Mouse (Mus musculus): ENCODE data around the gene Metap2. TPM values are rescaled to one million over a fixed set of nuclear protein-coding genes. Genes with fewer than 3 reads are reported as not detected.

The Metap2 gene
- total RNA-seq, 2 experiments from 2014 or later, result 134 to 137 TPM

Other genes starting within 250 kb of the Metap2 start
- not detected for gene Usp44, start 65.5 kb downstream of the Metap2 start, total RNA-seq (2021)
- gene Vezt, start 138.7 kb upstream of the Metap2 start, total RNA-seq (2021), result 10 to 100 TPM; 64.1 to 70.2 TPM
- gene Fgd6, start 138.9 kb upstream of the Metap2 start, total RNA-seq (2021), result 1 to 10 TPM; 9.1 to 9.4 TPM

Data from layer of hippocampus, postnatal 25 days (tissue).